Mouse (Mus musculus) T-helper 17 cell (primary cell): ENCODE results near the gene Cdk7.

ENCODE experiments used
- in situ Hi-C, 2 experiments: fragments of 300-600 bp; cut with MboI, MseI; formaldehyde crosslinking; loops; 1 replicate in 1 of 2; 2 replicates in 1 of 2; pipeline ENCODE4 v1.15.1; 2025; ENCODE audit warnings: high pct_unique_total_duplicates in 2 of 2

Gene Cdk7

DNA sequence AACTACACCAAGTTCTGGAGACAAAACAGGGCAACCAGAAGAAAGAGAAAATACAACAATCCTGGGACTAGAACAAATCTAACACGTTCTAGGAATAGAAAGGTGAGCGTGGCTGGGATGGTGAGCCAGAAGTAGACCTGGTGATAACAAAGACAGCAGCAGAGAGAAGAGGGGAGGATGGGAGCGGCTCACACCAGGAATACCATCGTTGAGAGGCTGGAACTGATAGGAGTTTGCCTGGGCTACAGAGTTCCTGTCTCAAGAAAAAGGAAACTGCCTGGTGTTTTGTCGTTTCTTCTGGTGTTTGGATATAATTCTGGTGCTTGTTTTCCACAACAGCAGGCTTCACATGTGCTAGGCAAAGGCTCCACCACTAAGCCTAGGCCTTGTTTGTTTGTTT is 2.7 kb downstream of the Cdk7 start:
- in situ Hi-C loops = loop anchor here in 1 of 2 experiments (25.0 kb wide), 1 partner anchor 1359 kb away; no protein-coding TSS in a partner anchor

DNA sequence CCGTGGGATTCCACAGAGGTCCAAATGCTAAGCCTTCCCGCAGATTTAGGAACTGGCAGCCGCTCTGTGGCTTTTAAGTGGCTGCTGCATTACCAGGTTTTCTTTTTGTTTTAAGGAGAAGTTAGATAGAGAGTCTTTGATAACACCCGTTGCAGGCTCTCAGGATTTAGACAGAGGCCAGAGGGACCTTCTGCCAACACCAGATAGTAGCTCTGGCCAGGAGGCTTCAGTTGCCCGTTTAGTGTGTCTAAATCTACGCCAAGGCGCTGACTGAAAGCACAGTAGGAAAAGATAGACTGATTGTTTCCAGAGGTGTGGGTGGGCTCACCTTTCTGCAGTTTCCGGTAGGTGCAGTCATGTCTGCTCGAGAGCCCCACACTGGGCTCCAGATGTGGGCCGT is 5.5 kb downstream of the Cdk7 start:
- in situ Hi-C loops = loop anchor here in 1 of 2 experiments (25.0 kb wide), 1 partner anchor 1362 kb away; no protein-coding TSS in a partner anchor

DNA sequence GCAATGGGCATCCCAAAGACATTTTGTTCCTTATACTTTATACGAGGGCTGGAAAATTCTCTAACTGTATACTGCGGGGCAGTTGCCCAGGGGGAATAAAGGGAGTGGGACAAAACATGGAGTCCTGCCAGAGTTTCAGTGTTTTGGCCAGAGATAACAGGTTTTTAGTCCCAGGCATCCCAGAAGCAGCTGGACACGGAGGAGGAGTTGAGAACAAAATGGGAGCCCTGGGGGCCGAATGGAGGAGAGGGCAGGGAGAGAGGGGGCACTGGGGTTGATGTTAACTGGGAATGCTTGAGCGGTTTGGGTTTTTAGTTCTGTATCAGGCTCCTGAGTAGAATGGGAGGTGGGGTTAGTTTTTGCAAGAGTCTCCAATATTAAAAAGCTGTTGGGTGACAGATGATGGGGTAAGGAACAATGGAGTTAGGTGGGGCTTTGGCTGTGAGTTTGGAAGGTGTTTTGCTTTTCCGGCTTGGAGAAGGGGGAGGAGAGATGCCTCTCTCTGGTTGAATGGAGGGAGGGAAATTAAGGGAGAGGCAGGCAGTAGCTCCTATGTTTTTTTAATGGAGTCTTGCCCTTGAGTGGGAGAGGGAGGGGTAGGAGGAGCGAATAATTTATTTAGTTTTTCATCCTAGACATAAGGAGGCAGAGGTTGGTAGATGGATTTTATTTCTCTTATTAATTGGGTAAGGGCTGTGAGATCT is 6.5 kb downstream of the Cdk7 start:
- in situ Hi-C loops = no loop called here

DNA sequence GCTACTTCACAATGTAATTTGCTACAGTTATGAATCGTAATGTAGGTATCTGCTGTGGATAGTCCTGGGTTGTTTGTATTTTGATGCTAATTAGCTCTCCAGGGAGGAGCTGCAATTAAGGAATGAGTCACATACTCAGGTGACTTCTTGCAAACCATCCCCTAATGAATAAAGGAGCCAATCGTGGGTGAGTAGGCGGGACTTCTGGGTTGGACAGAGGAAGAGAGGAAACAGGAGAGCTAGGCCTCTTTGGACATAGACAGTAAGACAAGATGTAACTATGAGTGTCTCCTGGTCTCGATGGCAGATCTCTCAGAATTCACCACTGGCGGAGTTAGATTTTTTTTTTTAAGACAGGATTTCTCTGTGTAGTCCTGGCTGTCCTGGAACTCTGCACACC is 9.1 kb downstream of the Cdk7 start:
- in situ Hi-C loops = no loop called here

DNA sequence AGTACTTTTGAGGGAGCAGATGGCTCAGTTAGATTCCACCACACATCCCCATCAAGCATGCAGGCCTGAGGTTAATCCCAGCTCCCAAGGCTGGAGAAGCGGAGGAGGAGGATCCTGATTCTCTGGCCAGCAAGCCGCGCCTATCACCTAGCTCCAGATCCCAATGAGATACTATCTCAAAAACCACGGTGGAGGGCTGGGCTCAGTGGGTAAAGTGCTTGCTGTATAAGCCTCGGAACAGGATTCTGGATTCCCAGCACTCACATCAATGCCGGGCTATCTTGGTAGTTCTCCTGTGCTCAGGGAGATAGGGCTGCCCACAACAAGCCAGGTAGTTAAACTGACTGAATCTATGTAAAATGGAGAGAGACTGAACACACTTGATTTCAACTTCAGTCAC is 15.3 kb downstream of the Cdk7 start:
- in situ Hi-C loops = no loop called here

DNA sequence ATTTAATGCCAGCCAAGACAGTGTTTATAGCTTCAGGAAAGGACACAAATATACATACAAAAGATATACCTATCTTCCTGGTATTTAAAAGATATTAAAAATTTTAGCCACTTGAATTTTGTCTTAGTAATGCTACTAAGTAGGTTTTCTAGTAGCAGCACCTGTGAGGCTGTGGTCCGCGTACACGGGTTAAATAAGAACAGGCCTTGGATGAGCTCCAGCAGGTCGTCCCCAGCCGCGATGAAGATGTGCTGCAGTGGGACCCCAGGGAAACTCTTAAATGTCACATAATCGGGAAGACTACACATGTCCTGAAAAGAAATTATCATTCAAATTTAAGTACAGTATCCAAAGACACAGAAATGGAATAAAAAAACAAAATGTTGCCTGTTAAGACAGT is 24.5 kb downstream of the Cdk7 start:
- in situ Hi-C loops = no loop called here

DNA sequence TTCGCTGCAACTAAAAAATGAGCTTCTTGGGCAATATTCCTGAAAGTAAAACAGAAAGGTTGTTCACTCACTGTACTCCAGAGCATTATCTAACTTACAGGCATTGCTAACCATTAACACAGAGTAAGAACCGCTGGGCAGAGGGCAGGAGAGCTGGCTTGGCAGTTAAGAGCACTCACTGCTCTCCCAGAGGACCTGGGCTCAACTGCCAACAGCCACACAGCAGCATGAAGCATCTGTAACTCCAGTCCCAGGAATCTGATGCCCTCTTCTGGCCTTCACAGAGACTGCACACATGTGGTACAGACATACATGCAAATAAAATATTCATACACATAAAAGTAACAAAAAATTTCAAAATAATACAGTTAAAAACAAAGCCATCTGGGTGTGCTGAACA is 27.3 kb downstream of the Cdk7 start:
- in situ Hi-C loops = no loop called here

DNA sequence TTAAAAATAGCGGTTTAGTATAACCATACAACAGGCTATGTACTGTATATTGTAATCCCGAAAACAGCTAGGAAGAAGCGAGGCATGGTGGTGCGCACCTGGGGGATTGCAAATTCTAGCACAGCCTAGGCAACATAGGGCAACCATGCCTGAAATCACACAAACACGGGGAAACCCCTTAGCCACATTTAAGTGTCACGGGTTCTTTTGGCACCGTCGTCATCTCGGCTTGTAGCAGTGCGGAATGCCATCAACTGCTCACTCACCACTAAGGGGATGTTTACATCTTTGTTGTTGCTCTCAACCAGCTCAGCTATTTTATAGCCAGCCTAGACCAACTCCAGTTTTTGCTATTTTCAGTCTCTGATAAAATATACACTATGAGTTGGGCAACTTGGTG is 31.9 kb downstream of the Cdk7 start:
- in situ Hi-C loops = loop anchor here in 1 of 2 experiments (25.0 kb wide), 1 partner anchor 1938 kb away; no protein-coding TSS in a partner anchor

DNA sequence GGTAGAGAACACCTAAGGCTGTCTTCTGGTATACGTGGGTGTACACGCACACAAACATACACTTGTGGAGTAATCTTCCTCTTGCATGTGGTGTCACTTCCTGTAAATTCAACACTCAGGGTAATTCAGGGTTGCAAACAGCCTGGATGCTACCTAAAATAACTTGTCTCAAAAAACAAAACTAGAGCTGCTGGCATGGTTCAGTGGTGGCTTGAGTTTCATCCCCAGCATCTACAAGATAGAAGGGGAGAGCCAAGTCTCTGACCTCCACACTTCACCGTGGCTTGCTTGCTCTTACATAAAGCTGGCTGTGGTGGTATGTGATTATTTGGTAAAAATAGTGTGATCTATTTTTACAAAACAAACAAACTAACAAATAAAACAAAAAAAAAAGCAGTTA is 33.2 kb downstream of the Cdk7 start:
- in situ Hi-C loops = loop anchor here in 1 of 2 experiments (25.0 kb wide), 1 partner anchor 1940 kb away; no protein-coding TSS in a partner anchor

DNA sequence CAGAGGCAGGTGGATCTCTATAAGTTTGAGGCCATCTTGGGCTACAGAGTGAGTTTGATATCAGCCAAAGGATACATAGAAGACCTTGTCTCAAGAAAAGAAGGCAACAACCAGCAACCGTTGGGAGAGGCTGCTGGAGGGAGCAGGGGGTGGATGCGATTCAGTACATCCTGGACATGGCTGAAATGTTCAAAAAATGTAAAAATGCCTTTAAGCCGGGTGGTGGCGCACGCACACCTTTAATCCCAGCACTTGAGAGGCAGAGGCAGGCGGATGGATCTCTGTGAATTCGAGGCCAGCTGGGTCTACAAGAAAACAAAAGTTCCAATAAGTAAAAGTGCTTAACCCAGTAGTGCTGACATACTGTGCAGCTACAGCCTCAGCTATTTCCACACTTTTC is 43.2 kb downstream of the Cdk7 start:
- in situ Hi-C loops = loop anchor here in 1 of 2 experiments (25.0 kb wide), 1 partner anchor 1950 kb away; no protein-coding TSS in a partner anchor

DNA sequence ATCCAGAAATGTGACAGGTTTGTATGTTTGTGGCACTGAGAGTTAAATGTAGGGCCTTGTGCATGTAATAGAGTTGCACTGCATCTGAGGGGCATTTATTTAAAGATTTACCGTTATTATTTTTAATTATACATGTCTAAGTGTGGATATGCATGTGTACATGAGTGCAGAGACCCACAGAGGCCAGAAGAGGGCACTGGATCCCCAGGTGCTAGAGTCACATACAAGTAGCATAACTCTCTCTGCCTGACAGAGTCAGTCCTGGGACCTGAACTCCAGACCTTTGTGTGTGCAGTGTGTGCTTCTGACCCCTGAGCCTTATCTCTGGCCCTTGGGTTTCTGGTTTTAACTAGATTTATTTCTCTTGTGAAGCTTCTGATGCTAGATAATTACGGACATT is 46.4 kb downstream of the Cdk7 start:
- in situ Hi-C loops = loop anchor here in 1 of 2 experiments (25.0 kb wide), 1 partner anchor 1953 kb away; no protein-coding TSS in a partner anchor

DNA sequence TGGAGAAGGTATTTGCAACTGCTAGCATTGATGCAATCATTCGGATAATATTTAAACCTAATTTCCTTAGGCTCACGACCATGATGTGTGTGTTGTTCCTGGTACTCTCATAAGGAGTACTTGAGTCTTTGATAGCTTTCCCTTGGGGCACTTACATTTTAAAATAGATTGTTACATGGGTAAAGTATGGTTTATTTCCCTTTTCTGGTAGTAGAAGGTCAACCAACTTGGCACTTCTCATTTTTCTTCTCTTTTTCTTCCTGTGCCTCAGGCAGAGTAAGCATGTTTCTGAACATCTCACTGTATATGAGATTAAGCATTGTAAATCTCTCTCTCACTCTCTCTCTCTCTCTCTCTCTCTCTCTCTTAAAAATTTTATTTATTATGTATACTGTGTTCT is 47.9 kb downstream of the Cdk7 start:
- in situ Hi-C loops = loop anchor here in 1 of 2 experiments (25.0 kb wide), 1 partner anchor 1954 kb away; no protein-coding TSS in a partner anchor

DNA sequence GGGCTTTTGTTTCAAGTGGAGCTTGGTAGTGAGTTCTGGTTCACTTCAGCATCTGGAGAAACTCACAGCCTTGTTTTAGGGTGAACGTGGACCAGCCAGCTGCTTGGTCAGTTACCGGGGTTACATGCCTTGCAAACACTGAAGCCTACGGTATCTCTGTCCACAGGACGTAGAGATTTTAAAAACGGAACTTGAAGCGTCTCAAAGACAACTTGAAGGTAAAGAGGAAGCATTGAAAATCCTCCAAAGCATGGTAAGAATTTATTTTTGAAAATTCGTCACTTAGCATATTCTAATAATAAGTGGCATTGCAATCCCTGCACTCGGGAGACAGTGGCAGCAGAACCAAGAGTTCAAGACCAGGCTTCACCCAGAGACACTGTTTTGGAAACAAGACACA is 49.1 kb downstream of the Cdk7 start:
- in situ Hi-C loops = loop anchor here in 1 of 2 experiments (25.0 kb wide), 1 partner anchor 1956 kb away; no protein-coding TSS in a partner anchor

DNA sequence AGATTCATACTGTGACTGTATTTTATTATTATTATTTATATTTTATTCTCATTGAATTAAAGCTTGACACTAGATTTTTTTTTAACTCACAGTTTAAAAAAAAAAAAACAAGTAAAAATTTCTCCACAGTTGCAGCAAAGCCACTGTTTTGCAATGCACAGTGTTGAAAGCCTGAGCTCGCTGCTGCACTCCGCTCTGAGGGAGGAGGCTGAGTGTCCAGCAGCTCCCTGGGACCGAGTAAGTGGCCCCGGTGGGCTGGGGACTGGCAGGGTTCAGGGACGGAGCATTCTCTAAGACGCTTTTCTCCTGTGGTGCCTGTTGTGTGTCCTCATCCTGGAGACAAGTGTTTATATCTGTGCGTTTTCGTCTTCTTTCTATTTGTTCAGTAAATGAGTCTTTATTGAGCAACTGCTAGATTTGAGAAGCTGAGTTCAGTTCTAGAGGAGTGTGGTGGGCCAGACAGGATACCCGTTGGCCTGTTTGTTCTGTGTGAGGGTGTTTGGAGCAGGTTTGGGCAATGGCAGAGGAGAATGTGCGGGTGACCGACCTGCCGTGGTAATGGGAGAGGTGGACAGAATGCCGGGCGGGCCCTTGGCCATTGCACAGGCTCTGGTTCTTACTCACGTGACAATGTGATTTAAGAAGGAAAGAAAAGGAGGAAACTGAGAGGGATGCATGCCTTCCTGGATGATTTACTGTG is 54.7 kb downstream of the Cdk7 start:
- in situ Hi-C loops = loop anchor here in 1 of 2 experiments (25.0 kb wide), 1 partner anchor 1961 kb away; no protein-coding TSS in a partner anchor

DNA sequence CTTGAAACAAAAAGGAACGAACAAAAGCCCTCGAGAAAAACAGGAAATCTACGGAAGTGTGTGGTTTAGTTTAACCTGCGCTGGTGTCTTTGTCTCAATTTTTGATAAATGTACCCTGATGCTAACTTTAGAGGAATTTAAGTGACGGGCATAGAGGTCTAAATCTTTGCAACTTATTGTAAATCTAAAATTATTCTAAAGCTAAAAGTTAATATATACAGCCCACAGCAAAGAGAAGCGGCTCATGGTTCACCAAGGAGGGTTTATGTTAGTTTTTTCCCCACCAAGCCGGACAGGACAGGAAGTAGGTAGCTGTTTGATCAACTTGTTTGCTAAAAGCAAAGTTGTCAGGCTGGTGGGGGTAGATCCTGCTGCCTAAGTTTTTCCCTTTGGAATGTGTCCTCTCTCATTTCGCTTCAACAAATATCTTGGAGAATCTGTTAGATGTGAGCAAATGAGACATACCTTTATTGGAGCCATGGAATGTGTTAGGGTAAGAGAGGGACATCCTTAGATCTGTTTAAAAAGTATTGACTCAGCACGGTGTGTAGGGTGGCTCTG is 60.5 kb downstream of the Cdk7 start:
- in situ Hi-C loops = loop anchor here in 1 of 2 experiments (5.0 kb wide), 1 partner anchor 42 kb away; no protein-coding TSS in a partner anchor

DNA sequence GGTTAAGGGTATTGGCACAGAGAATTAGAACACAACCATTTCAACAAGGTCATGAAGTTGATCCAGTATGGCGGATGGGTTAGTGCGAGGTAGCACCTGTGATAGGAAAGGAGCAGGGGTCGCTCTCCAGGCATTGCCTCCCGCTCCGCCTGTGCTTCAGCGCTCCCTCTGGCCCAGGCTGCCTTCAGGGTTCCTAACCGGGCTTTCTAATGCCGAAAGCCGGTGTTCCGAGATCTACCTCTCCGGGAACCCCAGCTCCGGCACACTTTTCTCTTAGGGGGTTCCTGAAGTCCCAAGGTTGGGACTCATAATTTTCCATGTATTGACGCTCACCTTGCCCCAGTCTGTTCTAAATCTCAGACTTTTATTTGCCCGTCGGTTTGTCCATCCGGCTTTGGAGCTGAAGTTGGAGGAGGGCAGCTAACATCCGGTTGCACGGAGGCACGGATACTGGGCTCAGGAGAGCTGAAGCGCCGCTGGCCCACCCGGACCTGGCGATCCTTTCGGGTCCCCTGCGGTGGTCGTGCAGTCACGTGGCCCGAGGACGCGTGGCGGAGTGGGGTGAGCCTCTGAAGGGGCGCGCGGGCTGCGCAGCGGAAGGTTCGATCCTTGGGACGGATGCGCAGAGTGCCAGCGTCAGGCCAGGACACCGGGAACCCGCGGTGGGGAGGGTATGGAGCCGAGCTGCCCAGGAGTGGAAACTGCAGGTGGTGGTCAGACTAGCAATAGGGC is 61.3 kb downstream of the Cdk7 start, which contains the start of gene Ccdc125:
Gene Ccdc125, plus strand, starts transcription at position 427 of the 732 bp plus-strand sequence.
- in situ Hi-C loops = loop anchor here (5.0 to 10.0 kb wide), 2 partner anchors 43 to 1095 kb away; partner anchors contain the start of gene Pik3r1 (in 1 of the 2)

DNA sequence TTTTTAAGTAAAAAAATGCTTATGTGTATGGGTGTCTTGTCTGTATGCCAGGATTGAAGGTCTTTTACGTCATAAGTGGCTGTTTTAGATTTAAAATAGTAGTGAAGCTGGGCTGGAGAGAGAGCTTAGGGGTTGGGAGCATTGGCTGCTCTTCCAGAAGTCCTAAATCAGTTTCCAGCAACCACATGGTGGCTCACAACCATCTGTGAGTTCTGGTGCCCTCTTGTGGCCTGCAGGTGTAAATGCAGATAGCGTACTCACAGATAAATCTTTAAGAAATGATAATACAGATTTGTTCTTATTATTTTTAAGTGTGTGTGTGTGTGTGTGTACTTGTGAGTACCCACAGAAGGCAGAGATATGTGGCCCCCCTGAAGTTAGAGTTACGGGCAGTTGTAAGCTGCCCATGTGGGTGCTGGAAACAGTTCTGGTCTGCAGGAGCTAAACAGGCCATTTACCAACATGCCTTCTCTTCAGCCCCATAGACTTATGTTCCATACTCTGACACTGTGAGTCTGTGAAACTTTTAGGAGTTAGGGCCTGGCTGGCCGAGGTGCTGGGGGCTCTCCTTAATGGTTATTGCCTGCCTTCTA is 70.8 kb downstream of the Cdk7 start:
- in situ Hi-C loops = loop anchor here in 1 of 2 experiments (10.0 kb wide), 2 partner anchors 165 to 1105 kb away; partner anchors contain the start of genes Gtf2h2 and Pik3r1

DNA sequence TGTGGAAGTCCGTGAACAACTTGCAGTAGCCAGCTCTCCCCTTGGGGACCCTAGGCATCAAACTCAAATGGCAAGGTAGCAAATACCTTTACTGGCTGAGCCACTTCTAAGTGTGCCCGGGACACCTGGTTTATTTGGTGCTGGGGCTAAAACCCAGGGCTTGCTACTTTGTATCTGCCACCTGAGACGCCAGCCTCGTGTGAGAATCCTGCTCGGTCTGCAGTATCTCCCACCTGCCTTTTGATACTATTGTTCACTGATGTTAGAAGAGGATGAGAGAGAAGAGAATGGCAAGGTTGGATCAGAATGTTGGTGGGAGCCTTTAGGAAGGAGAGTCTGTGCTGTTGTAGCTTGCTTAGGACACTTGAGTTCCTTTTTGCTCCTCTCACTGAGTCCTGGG is 72.6 kb downstream of the Cdk7 start:
- in situ Hi-C loops = loop anchor here in 1 of 2 experiments (10.0 kb wide), 1 partner anchor 163 kb away; the partner anchor contains the start of gene Gtf2h2
